In genomic region chr7:28811640-28812275, GRCm38 (mm10) we compare ENCODE assay signal across 8 mouse cellular contexts. TPM values are rescaled to one million over a fixed set of nuclear protein-coding genes. Genes with fewer than 3 reads are reported as not detected.
A peak's percentile ranks its signal among the peaks of the same experiment; 100 is the strongest.
DNase-seq lines count a peak whose midpoint lies in the region; ATAC-seq and TF ChIP-seq lines count a peak whose summit lies in the region.

No protein-coding gene starts in this region.

- H3K4me3 ChIP-seq in lung, embryonic 14.5 days (ENCODE audit: low read depth, low read length), result peak overlapping the region; percentile 81
- peak overlapping the region; percentile 84 for H3K4me3 ChIP-seq in embryonic fibroblast, embryonic 13.5 days (ENCODE audit: insufficient read depth, low read length)
- peak overlapping the region; percentile 73 for H3K4me3 ChIP-seq in intestine, embryonic 16.5 days (ENCODE audit: low read length)
- peak overlapping the region; percentile 78 for H3K4me3 ChIP-seq in neural tube, embryonic 14.5 days (ENCODE audit: low read depth, low read length)

- TF ChIP-seq POLR2A in embryonic fibroblast, embryonic 13.5 days (IDR thresholded peaks at IDR 0.05; ENCODE audit: low read depth, low read length), result 0 out of 2 replicates have a peak, but pooled peaks have one; percentile 32

- H3K4me1 ChIP-seq in lung, embryonic 14.5 days (ENCODE audit: insufficient read depth), result peaks cover 14% of the 10 kb centered on the region
- peaks cover 7% of the 10 kb centered on the region for H3K4me1 ChIP-seq in embryonic fibroblast, embryonic 13.5 days (ENCODE audit: control insufficient read depth, insufficient read depth, low read length)
- H3K4me1 ChIP-seq in intestine, embryonic 16.5 days (ENCODE audit: control insufficient read depth, insufficient read depth, low read length), result peaks cover 46% of the 10 kb centered on the region
- peaks cover 28% of the 10 kb centered on the region for H3K4me1 ChIP-seq in neural tube, embryonic 14.5 days (ENCODE audit: control insufficient read depth, insufficient read depth, low read length)

- H3K27me3 ChIP-seq in lung, embryonic 14.5 days (ENCODE audit: insufficient read depth, low read length), result no peaks in the 10 kb centered on the region
- no peaks in the 10 kb centered on the region for H3K27me3 ChIP-seq in intestine, embryonic 16.5 days (replicated peaks; ENCODE audit: control insufficient read depth, insufficient read depth, low read length)
- no peaks in the 10 kb centered on the region for H3K27me3 ChIP-seq in neural tube, embryonic 14.5 days (ENCODE audit: control insufficient read depth, insufficient read depth, low read length)

- H3K27ac ChIP-seq in lung, embryonic 14.5 days (ENCODE audit: low read depth), result peak overlapping the region; percentile 100
- H3K27ac ChIP-seq in embryonic fibroblast, embryonic 13.5 days (ENCODE audit: insufficient read depth, low read length), result peak overlapping the region; percentile 62
- H3K27ac ChIP-seq in intestine, embryonic 16.5 days (ENCODE audit: low read length), result peak overlapping the region; percentile 97
- no peak overlapping the region for H3K27ac ChIP-seq in neural tube, embryonic 14.5 days (ENCODE audit: low read depth, low read length)

- no peaks in the 10 kb centered on the region for H3K9me3 ChIP-seq in lung, embryonic 14.5 days (ENCODE audit: low read depth, low read length)
- H3K9me3 ChIP-seq in intestine, embryonic 16.5 days (ENCODE audit: control insufficient read depth, low read length), result no peaks in the 10 kb centered on the region
- H3K9me3 ChIP-seq in neural tube, embryonic 14.5 days (ENCODE audit: control insufficient read depth, low read length), result no peaks in the 10 kb centered on the region

- H3K36me3 ChIP-seq in lung, embryonic 14.5 days (ENCODE audit: insufficient read depth), result peaks cover 53% of the 10 kb centered on the region
- H3K36me3 ChIP-seq in intestine, embryonic 16.5 days (ENCODE audit: control insufficient read depth, insufficient read depth, low read length), result peaks cover 35% of the 10 kb centered on the region
- H3K36me3 ChIP-seq in neural tube, embryonic 14.5 days (ENCODE audit: control insufficient read depth, insufficient read depth, low read length), result peaks cover 41% of the 10 kb centered on the region

- ATAC-seq in lung, embryonic 14.5 days (ENCODE audit: insufficient read depth), result no peak
- ATAC-seq in intestine, embryonic 16.5 days, result no peak
- no peak for ATAC-seq in neural tube, embryonic 14.5 days (ENCODE audit: low read depth)

- no peak for DNase-seq in lung, embryonic 14.5 days
- no peak for DNase-seq in lung, postnatal 4 days
- DNase-seq in embryo, embryonic 9.5 days (ENCODE audit: extremely low spot score), result no peak
- DNase-seq in frontal cortex, postnatal 10 days (ENCODE audit: low spot score in 2 of 2), result no peak
- no peak for DNase-seq in left cerebral cortex, adult 18-20 months (ENCODE audit: low spot score in 2 of 2)

- TF ChIP-seq CTCF in lung, embryonic 14.5 days (IDR thresholded peaks at IDR 0.05; ENCODE audit: low read depth), result no peak
- no peak for TF ChIP-seq CTCF in embryonic fibroblast, embryonic 13.5 days (IDR thresholded peaks at IDR 0.05; ENCODE audit: borderline replicate concordance, insufficient read depth, low read length)

- H3K9ac ChIP-seq in lung, embryonic 14.5 days, result peak overlapping the region; percentile 92
- peak overlapping the region; percentile 92 for H3K9ac ChIP-seq in intestine, embryonic 16.5 days (ENCODE audit: low read depth, low read length)
- peak overlapping the region; percentile 90; the same call in 1 of the 2 replicates for H3K9ac ChIP-seq in neural tube, embryonic 14.5 days (replicated peaks; ENCODE audit: low read depth, low read length)

- H3K4me2 ChIP-seq in lung, embryonic 14.5 days, result peak overlapping the region; percentile 95
- peak overlapping the region; percentile 78 for H3K4me2 ChIP-seq in intestine, embryonic 16.5 days (ENCODE audit: low read depth, low read length)
- peak overlapping the region; percentile 97 for H3K4me2 ChIP-seq in neural tube, embryonic 14.5 days (ENCODE audit: low read depth, low read length)

- WGBS in lung, embryonic 14.5 days, result 3% methylated on average over 7 of the region's 7 CpGs
- WGBS in intestine, embryonic 16.5 days, result 6% methylated on average over 7 of the region's 7 CpGs
- WGBS in neural tube, embryonic 14.5 days, result 13% methylated on average over 7 of the region's 7 CpGs

RNA-seq across cellular contexts. Expression of gene Hnrnpl, which starts 3.4 kb away (rescaled TPM):
- 254 and 255 TPM in 2 replicates for polyA plus RNA-seq in lung, embryonic 14.5 days (2014; fragmentation: Nextera tagmentation; extraction: Ambion mirVana)
- polyA plus RNA-seq in embryonic fibroblast, embryonic 13.5 days (2011; ENCODE audit: insufficient read length, low read depth, missing spikeins), result 442 and 496 TPM in 2 replicates
- polyA plus RNA-seq in intestine, embryonic 16.5 days (2015; fragmentation: Nextera tagmentation; extraction: Ambion mirVana), result 142 and 146 TPM in 2 replicates
- 158 and 160 TPM in 2 replicates for polyA plus RNA-seq in neural tube, embryonic 14.5 days (2014; fragmentation: Nextera tagmentation; extraction: Ambion mirVana)
- total RNA-seq in left cerebral cortex, adult 18-20 months (2021), result 100 to 1,000 TPM; 427 to 456 TPM

RNA-seq across cellular contexts. Expression of gene Ech1, which starts 13.3 kb away (rescaled TPM):
- 127 and 133 TPM in 2 replicates for polyA plus RNA-seq in lung, embryonic 14.5 days (2014; fragmentation: Nextera tagmentation; extraction: Ambion mirVana)
- polyA plus RNA-seq in embryonic fibroblast, embryonic 13.5 days (2011; ENCODE audit: insufficient read length, low read depth, missing spikeins), result 80.4 and 81.2 TPM in 2 replicates
- polyA plus RNA-seq in intestine, embryonic 16.5 days (2015; fragmentation: Nextera tagmentation; extraction: Ambion mirVana), result 347 and 378 TPM in 2 replicates
- 74.5 and 94.4 TPM in 2 replicates for polyA plus RNA-seq in neural tube, embryonic 14.5 days (2014; fragmentation: Nextera tagmentation; extraction: Ambion mirVana)
- total RNA-seq in left cerebral cortex, adult 18-20 months (2021), result 10 to 100 TPM; 53.5 to 56.6 TPM

RNA-seq across cellular contexts. Expression of gene Lgals4, which starts 21.9 kb away (rescaled TPM):
- 3.2 and 3.7 TPM in 2 replicates for polyA plus RNA-seq in lung, embryonic 14.5 days (2014; fragmentation: Nextera tagmentation; extraction: Ambion mirVana)
- 1.4 and 6.5 TPM in 2 replicates for polyA plus RNA-seq in embryonic fibroblast, embryonic 13.5 days (2011; ENCODE audit: insufficient read length, low read depth, missing spikeins)
- polyA plus RNA-seq in intestine, embryonic 16.5 days (2015; fragmentation: Nextera tagmentation; extraction: Ambion mirVana), result 2,407 and 2,590 TPM in 2 replicates
- polyA plus RNA-seq in neural tube, embryonic 14.5 days (2014; fragmentation: Nextera tagmentation; extraction: Ambion mirVana), result 3.4 and 4.1 TPM in 2 replicates
- total RNA-seq in left cerebral cortex, adult 18-20 months (2021), result 1 to 10 TPM; 1.9 to 2.4 TPM

RNA-seq across cellular contexts. Expression of gene Rinl, which starts 23.0 kb away (rescaled TPM):
- 6.8 and 6.9 TPM in 2 replicates for polyA plus RNA-seq in lung, embryonic 14.5 days (2014; fragmentation: Nextera tagmentation; extraction: Ambion mirVana)
- 0.77 TPM in 1 of 2 replicates, not detected in the other for polyA plus RNA-seq in embryonic fibroblast, embryonic 13.5 days (2011; ENCODE audit: insufficient read length, low read depth, missing spikeins)
- polyA plus RNA-seq in intestine, embryonic 16.5 days (2015; fragmentation: Nextera tagmentation; extraction: Ambion mirVana), result 5.2 and 5.9 TPM in 2 replicates
- polyA plus RNA-seq in neural tube, embryonic 14.5 days (2014; fragmentation: Nextera tagmentation; extraction: Ambion mirVana), result 1.6 TPM in 2 replicates
- 1 to 10 TPM; 2.1 to 3.9 TPM for total RNA-seq in left cerebral cortex, adult 18-20 months (2021)

RNA-seq across cellular contexts. Expression of gene Nfkbib, which starts 44.4 kb away (rescaled TPM):
- polyA plus RNA-seq in lung, embryonic 14.5 days (2014; fragmentation: Nextera tagmentation; extraction: Ambion mirVana), result 31.8 and 37.4 TPM in 2 replicates
- polyA plus RNA-seq in embryonic fibroblast, embryonic 13.5 days (2011; ENCODE audit: insufficient read length, low read depth, missing spikeins), result 13.8 and 15.0 TPM in 2 replicates
- 46.2 and 49.1 TPM in 2 replicates for polyA plus RNA-seq in intestine, embryonic 16.5 days (2015; fragmentation: Nextera tagmentation; extraction: Ambion mirVana)
- polyA plus RNA-seq in neural tube, embryonic 14.5 days (2014; fragmentation: Nextera tagmentation; extraction: Ambion mirVana), result 67.0 and 77.8 TPM in 2 replicates
- 10 to 100 TPM; 35.0 to 38.6 TPM for total RNA-seq in left cerebral cortex, adult 18-20 months (2021)

Comparison
In these comparisons a context has a peak if more than half of its experiments do, and no peak if none do; other contexts are left out.
1. RNA of gene Lgals4, which starts 21.9 kb away (polyA plus RNA-seq): 2,407 to 2,590 TPM in intestine, embryonic 16.5 days; 1.4 to 6.5 TPM in embryonic fibroblast, embryonic 13.5 days, 3.2 to 3.7 TPM in lung, embryonic 14.5 days and 3.4 to 4.1 TPM in neural tube, embryonic 14.5 days; every median in the first group is over 100 times any median in the second.
2. Peak in every context shown above with its lines, with median percentiles within 50 percentile points of each other: H3K4me2 ChIP-seq, H3K4me3 ChIP-seq and H3K9ac ChIP-seq.